29 mouse cellular contexts compared by ENCODE assay signal in genomic region chr4:118205906-118206305, GRCm38 (mm10). TPM values are rescaled to one million over a fixed set of nuclear protein-coding genes. Genes with fewer than 3 reads are reported as not detected.
DNase-seq lines count a peak whose midpoint lies in the region; ATAC-seq and TF ChIP-seq lines count a peak whose summit lies in the region.
"Had no signal": no experiment of that assay in that cellular context is flagged by ENCODE, and none has a peak within 500 bp of the region (broad histone marks: within the 10 kb centered on the region; RNA-seq: fewer than 3 reads in every experiment).

No protein-coding gene starts in this region.

- no peaks in the 10 kb centered on the region for H3K4me1 ChIP-seq in lung, embryonic 16.5 days (replicated peaks; ENCODE audit: control insufficient read depth, insufficient read depth, low read length)
- peaks cover 17% of the 10 kb centered on the region for H3K4me1 ChIP-seq in embryonic facial prominence, embryonic 10.5 days
- H3K4me1 ChIP-seq in embryonic facial prominence, embryonic 14.5 days (ENCODE audit: control insufficient read depth, insufficient read depth, low read length) = no peaks in the 10 kb centered on the region
- 0 out of 2 replicates have a peak, but pooled peaks cover 4% of the 10 kb centered on the region for H3K4me1 ChIP-seq in liver, postnatal 0 days (ENCODE audit: insufficient read depth)
- H3K4me1 ChIP-seq: limb, embryonic 10.5 days; lung, embryonic 15.5 days had no signal

- H3K27me3 ChIP-seq in lung, embryonic 16.5 days (ENCODE audit: control insufficient read depth, insufficient read depth, low read depth, low read length) = no peaks in the 10 kb centered on the region
- no peaks in the 10 kb centered on the region for H3K27me3 ChIP-seq in embryonic facial prominence, embryonic 10.5 days (replicated peaks; ENCODE audit: low read depth, poor library complexity, severe bottlenecking)
- no peaks in the 10 kb centered on the region for H3K27me3 ChIP-seq in embryonic facial prominence, embryonic 14.5 days (replicated peaks; ENCODE audit: control insufficient read depth, insufficient read depth, low read length)
- no peaks in the 10 kb centered on the region for H3K27me3 ChIP-seq in liver, postnatal 0 days (ENCODE audit: insufficient read depth, low read length)
- H3K27me3 ChIP-seq: limb, embryonic 15.5 days; lung, embryonic 15.5 days had no signal

- no peak for TF ChIP-seq EP300 in liver, postnatal 0 days (IDR thresholded peaks at IDR 0.05; ENCODE audit: low read depth)

- DNase-seq in lung, postnatal 4 days = no peak
- DNase-seq in embryonic facial prominence, embryonic 10.5 days (ENCODE audit: low spot score) = no peak
- no peak for DNase-seq in embryonic facial prominence, embryonic 14.5 days (ENCODE audit: low spot score)
- DNase-seq in liver, postnatal 0 days = no peak
- DNase-seq in T-cell, adult 2 months (ENCODE audit: low spot score) = no peak
- DNase-seq: adrenal gland, adult 8-10 months; B cell, adult 2 months; cerebellum, adult 8-10 months; cerebellum, postnatal 36 days; embryo, embryonic 11 days; gastrocnemius, adult 2 months; gastrocnemius, postnatal 36 days; heart, adult 18-20 months; heart, postnatal 36 days; kidney, postnatal 14 days; layer of hippocampus, adult 9-11 months; lung, postnatal 36 days; right cerebral cortex, adult 18-20 months; spleen, adult 18-20 months had no signal

- no peak overlapping the region for H3K27ac ChIP-seq in lung, embryonic 16.5 days (ENCODE audit: low read length)
- H3K27ac ChIP-seq in embryonic facial prominence, embryonic 10.5 days (replicated peaks) = peak overlapping the region; percentile 48; the same call in 1 of the 2 replicates
- peak overlapping the region; percentile 13; the same call in 1 of the 2 replicates for H3K27ac ChIP-seq in embryonic facial prominence, embryonic 14.5 days (replicated peaks; ENCODE audit: low read depth, low read length)
- peak overlapping the region; percentile 85 for H3K27ac ChIP-seq in liver, postnatal 0 days (ENCODE audit: low read depth)
- H3K27ac ChIP-seq: gastrocnemius, adult 2 months; hindbrain, embryonic 14.5 days; limb, embryonic 10.5 days; limb, embryonic 15.5 days; lung, embryonic 15.5 days had no signal

- H3K4me3 ChIP-seq in lung, embryonic 16.5 days (ENCODE audit: low read length) = no peak overlapping the region
- H3K4me3 ChIP-seq in embryonic facial prominence, embryonic 10.5 days = no peak overlapping the region
- H3K4me3 ChIP-seq in embryonic facial prominence, embryonic 14.5 days (ENCODE audit: low read depth, low read length) = no peak overlapping the region
- no peak overlapping the region for H3K4me3 ChIP-seq in liver, postnatal 0 days (ENCODE audit: low read depth, low read length)
- H3K4me3 ChIP-seq: gastrocnemius, adult 2 months; limb, embryonic 10.5 days; limb, embryonic 15.5 days; lung, embryonic 15.5 days had no signal

- peaks cover 19% of the 10 kb centered on the region for H3K36me3 ChIP-seq in lung, embryonic 16.5 days (ENCODE audit: control insufficient read depth, insufficient read depth, low read length)
- peaks cover 37% of the 10 kb centered on the region for H3K36me3 ChIP-seq in embryonic facial prominence, embryonic 10.5 days (replicated peaks)
- peaks cover 33% of the 10 kb centered on the region for H3K36me3 ChIP-seq in embryonic facial prominence, embryonic 14.5 days (ENCODE audit: control insufficient read depth, insufficient read depth, low read length)
- peaks cover 11% of the 10 kb centered on the region; the same call in 1 of the 2 replicates for H3K36me3 ChIP-seq in liver, postnatal 0 days (replicated peaks; ENCODE audit: insufficient read depth, low read length)

- H3K4me2 ChIP-seq in lung, embryonic 16.5 days (ENCODE audit: low read depth, low read length) = no peak overlapping the region
- no peak overlapping the region; the same call in 1 of the 2 replicates for H3K4me2 ChIP-seq in embryonic facial prominence, embryonic 14.5 days (ENCODE audit: low read depth, low read length)
- H3K4me2 ChIP-seq in liver, postnatal 0 days (ENCODE audit: low read depth, low read length) = no peak overlapping the region
- H3K4me2 ChIP-seq: heart, embryonic 11.5 days; hindbrain, embryonic 14.5 days; limb, embryonic 15.5 days; lung, embryonic 15.5 days had no signal

- no peaks in the 10 kb centered on the region for H3K9me3 ChIP-seq in lung, embryonic 16.5 days (ENCODE audit: control insufficient read depth, low read length)
- no peaks in the 10 kb centered on the region for H3K9me3 ChIP-seq in embryonic facial prominence, embryonic 10.5 days
- no peaks in the 10 kb centered on the region for H3K9me3 ChIP-seq in embryonic facial prominence, embryonic 14.5 days (ENCODE audit: control insufficient read depth, low read length)
- H3K9me3 ChIP-seq in liver, postnatal 0 days (ENCODE audit: low read length) = no peaks in the 10 kb centered on the region
- H3K9me3 ChIP-seq: limb, embryonic 10.5 days; limb, embryonic 15.5 days; lung, embryonic 15.5 days had no signal

- H3K9ac ChIP-seq in lung, embryonic 16.5 days (ENCODE audit: low read length) = no peak overlapping the region
- H3K9ac ChIP-seq in embryonic facial prominence, embryonic 14.5 days (ENCODE audit: low read depth, low read length) = no peak overlapping the region
- no peak overlapping the region for H3K9ac ChIP-seq in liver, postnatal 0 days (replicated peaks)
- H3K9ac ChIP-seq: hindbrain, embryonic 14.5 days; limb, embryonic 15.5 days; lung, embryonic 15.5 days had no signal

- TF ChIP-seq CTCF in liver, postnatal 0 days (IDR thresholded peaks at IDR 0.05; ENCODE audit: low read depth) = no peak

- 0 out of 2 replicates have a peak, but pooled peaks have one; percentile 20 for ATAC-seq in lung, embryonic 16.5 days (ENCODE audit: low read depth)
- ATAC-seq in embryonic facial prominence, embryonic 14.5 days (ENCODE audit: low read depth) = no peak
- ATAC-seq in liver, postnatal 0 days = peak; percentile 85
- ATAC-seq: activated CD4-positive, CD25-positive, alpha-beta regulatory T cell, adult 4 months; forebrain, embryonic 14.5 days; intestine, postnatal 0 days; midbrain, embryonic 16.5 days had no signal

- WGBS in lung, embryonic 16.5 days = 79% methylated on average over 2 of the region's 2 CpGs
- WGBS in embryonic facial prominence, embryonic 10.5 days = 94% methylated on average over 2 of the region's 2 CpGs
- 69% methylated on average over 2 of the region's 2 CpGs for WGBS in embryonic facial prominence, embryonic 14.5 days
- 56% methylated on average over 2 of the region's 2 CpGs for WGBS in liver, postnatal 0 days (ENCODE audit: insufficient replicate concordance)

RNA-seq across cellular contexts. Expression of gene Kdm4a, which starts 26.1 kb away (rescaled TPM):
- 32.4 and 33.0 TPM in 2 replicates for polyA plus RNA-seq in lung, embryonic 16.5 days (2015; fragmentation: Nextera tagmentation; extraction: Ambion mirVana)
- 33.4 and 36.6 TPM in 2 replicates for polyA plus RNA-seq in embryonic facial prominence, embryonic 10.5 days (2016; fragmentation: Nextera tagmentation; extraction: Ambion mirVana)
- polyA plus RNA-seq in embryonic facial prominence, embryonic 14.5 days (2014; fragmentation: Nextera tagmentation; extraction: Ambion mirVana) = 35.1 and 39.1 TPM in 2 replicates
- 7.0 and 7.2 TPM in 2 replicates for polyA plus RNA-seq in liver, postnatal 0 days (2015; fragmentation: Nextera tagmentation; extraction: Ambion mirVana)
